Mouse (Mus musculus): ENCODE measurements around the gene Krt72. TPM values are rescaled to one million over a fixed set of nuclear protein-coding genes. Genes with fewer than 3 reads are reported as not detected.

Krt72 gene
- polyA plus RNA-seq (2015; fragmentation: Nextera tagmentation; extraction: Ambion mirVana), result not detected in 2 replicates

DNA sequence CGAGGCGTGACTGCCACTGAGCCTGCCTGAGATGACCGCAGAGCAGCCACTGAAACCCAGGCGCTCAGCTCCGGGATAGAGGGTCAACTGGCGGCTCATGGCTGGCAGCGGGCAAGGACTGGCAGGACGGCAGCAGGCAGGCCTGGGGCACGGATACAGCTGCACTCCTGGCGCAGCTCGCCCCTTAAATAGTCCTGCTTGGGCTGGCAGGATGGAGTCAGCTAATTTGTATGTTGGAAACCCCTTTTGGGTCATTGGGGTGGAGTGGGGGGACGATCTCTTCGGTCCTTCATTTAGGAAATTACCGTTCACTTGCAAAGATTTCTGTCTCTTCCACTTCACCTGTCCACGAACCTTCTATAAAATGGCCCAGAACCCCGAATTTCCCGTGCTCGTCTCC, at the start of gene Krt72:
Krt72 (minus strand) TSS at position 101 of the 400 bp plus-strand sequence.
- Histone ChIP-seq H3K4me1 (replicated peaks) (peaks cover 16% of the 10 kb centered on the region; the same call in 1 of the 2 replicates), H3K27me3 (no peaks in the 10 kb centered on the region), H3K27ac (no peak within 1 kb of the TSS), H3K36me3 (no peaks in the 10 kb centered on the region), H3K9me3 (no peaks in the 10 kb centered on the region), H3K4me3 (replicated peaks) (no peak within 1 kb of the TSS), H3K4me2 (replicated peaks) (no peak within 1 kb of the TSS), H3K9ac (replicated peaks) (no peak within 1 kb of the TSS)
- 91% methylated on average over 18 of the region's 18 CpGs for WGBS
- no peak for ATAC-seq

DNA sequence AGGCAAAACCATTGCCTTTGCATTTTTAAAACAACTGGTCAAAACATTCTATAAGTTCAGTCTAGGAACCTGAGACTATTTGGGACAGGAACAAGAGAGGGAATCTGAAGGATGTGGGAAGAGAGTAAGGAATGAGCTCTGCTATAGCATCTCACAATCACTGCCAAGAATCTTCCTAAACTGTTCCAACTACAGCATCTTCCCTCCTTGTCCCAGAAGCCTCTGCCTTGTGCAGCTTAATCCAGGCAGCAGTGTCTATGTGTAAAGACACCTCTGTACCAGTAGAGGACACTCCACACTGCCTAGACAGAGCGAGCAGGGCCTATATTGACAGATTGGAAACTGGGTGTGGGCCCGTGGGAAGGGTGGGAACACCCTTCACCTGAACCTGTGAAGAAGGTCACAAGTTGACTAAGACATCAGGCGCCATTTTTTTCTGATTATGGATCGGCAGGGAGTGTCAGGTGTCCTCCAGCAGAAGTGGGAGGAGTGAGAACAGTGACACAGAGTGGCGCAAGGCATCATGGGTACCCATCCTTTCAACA, 48.6 kb upstream of the Krt72 start:
- Histone ChIP-seq H3K4me2 (replicated peaks) (no peak overlapping the region), H3K9me3 (no peaks in the 10 kb centered on the region), H3K4me3 (replicated peaks) (no peak overlapping the region), H3K27ac (no peak overlapping the region), H3K27me3 (no peaks in the 10 kb centered on the region), H3K36me3 (no peaks in the 10 kb centered on the region), H3K9ac (replicated peaks) (no peak overlapping the region), H3K4me1 (replicated peaks) (no peaks in the 10 kb centered on the region)
- ATAC-seq, result no peak
- WGBS, result 69% methylated on average over 5 of the region's 5 CpGs

DNA sequence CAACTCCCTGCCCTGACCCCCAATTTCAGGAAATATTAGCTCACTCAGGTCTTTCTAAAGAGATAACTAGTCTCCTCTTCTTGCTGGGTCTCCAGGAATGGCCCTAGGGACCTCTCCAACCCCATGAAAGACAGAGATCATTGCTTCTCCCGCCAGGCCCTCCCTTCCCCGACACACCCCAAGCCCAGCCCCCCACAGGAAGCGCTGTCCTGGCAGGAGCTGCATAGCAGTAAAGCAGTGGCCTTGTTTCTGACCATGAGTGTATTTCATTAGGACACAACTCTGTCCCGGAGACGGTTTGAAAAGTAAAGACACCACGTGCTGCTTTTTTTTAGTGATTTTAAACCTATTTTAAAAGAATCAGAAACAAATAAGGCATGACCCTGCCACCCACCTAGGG, 46.9 kb upstream of the Krt72 start:
- Histone ChIP-seq H3K36me3 (no peaks in the 10 kb centered on the region), H3K27ac (no peak overlapping the region), H3K4me2 (replicated peaks) (no peak overlapping the region), H3K4me3 (replicated peaks) (no peak overlapping the region), H3K4me1 (replicated peaks) (no peaks in the 10 kb centered on the region), H3K9me3 (no peaks in the 10 kb centered on the region), H3K9ac (replicated peaks) (no peak overlapping the region), H3K27me3 (no peaks in the 10 kb centered on the region)
- WGBS, result 64% methylated on average over 6 of the region's 6 CpGs
- ATAC-seq, result no peak

- H3K9ac ChIP-seq (replicated peaks), result no peak overlapping the region
- no peaks in the 10 kb centered on the region for H3K4me1 ChIP-seq (replicated peaks)
- no peak overlapping the region for H3K27ac ChIP-seq
- H3K4me2 ChIP-seq (replicated peaks), result no peak overlapping the region
- H3K27me3 ChIP-seq, result no peaks in the 10 kb centered on the region
- WGBS, result 62% methylated on average over 5 of the region's 5 CpGs
- no peaks in the 10 kb centered on the region for H3K9me3 ChIP-seq
- H3K36me3 ChIP-seq, result no peaks in the 10 kb centered on the region
- H3K4me3 ChIP-seq (replicated peaks), result no peak overlapping the region
- no peak for ATAC-seq
Measured at GRCm38 (mm10) chr15:101829441-101829840, 43.2 kb upstream of the Krt72 start.

- no peak overlapping the region for H3K4me3 ChIP-seq (replicated peaks)
- no peak overlapping the region for H3K9ac ChIP-seq (replicated peaks)
- H3K27me3 ChIP-seq, result no peaks in the 10 kb centered on the region
- WGBS, result 38% methylated on average over 3 of the region's 3 CpGs
- no peaks in the 10 kb centered on the region for H3K4me1 ChIP-seq (replicated peaks)
- no peak overlapping the region for H3K27ac ChIP-seq
- no peaks in the 10 kb centered on the region for H3K9me3 ChIP-seq
- ATAC-seq, result no peak
- no peaks in the 10 kb centered on the region for H3K36me3 ChIP-seq
- no peak overlapping the region for H3K4me2 ChIP-seq (replicated peaks)
Measured at GRCm38 (mm10) chr15:101821786-101822185, 35.5 kb upstream of the Krt72 start.

GRCm38 (mm10) chr15:101817875-101818274, 31.6 kb upstream of the Krt72 start, which contains the start of gene Krt2:
TSS of gene Krt2 (minus strand) at chr15:101818169.
- no peaks in the 10 kb centered on the region; the same call in 1 of the 2 replicates for H3K27me3 ChIP-seq
- no peak within 1 kb of the TSS for H3K4me2 ChIP-seq (replicated peaks)
- H3K4me1 ChIP-seq (replicated peaks), result no peaks in the 10 kb centered on the region
- H3K27ac ChIP-seq, result no peak within 1 kb of the TSS
- 88% methylated on average over 16 of the region's 16 CpGs for WGBS
- H3K9ac ChIP-seq (replicated peaks), result no peak within 1 kb of the TSS
- H3K36me3 ChIP-seq, result no peaks in the 10 kb centered on the region
- H3K9me3 ChIP-seq, result no peaks in the 10 kb centered on the region
- no peak for ATAC-seq
- H3K4me3 ChIP-seq (replicated peaks), result no peak within 1 kb of the TSS

DNA sequence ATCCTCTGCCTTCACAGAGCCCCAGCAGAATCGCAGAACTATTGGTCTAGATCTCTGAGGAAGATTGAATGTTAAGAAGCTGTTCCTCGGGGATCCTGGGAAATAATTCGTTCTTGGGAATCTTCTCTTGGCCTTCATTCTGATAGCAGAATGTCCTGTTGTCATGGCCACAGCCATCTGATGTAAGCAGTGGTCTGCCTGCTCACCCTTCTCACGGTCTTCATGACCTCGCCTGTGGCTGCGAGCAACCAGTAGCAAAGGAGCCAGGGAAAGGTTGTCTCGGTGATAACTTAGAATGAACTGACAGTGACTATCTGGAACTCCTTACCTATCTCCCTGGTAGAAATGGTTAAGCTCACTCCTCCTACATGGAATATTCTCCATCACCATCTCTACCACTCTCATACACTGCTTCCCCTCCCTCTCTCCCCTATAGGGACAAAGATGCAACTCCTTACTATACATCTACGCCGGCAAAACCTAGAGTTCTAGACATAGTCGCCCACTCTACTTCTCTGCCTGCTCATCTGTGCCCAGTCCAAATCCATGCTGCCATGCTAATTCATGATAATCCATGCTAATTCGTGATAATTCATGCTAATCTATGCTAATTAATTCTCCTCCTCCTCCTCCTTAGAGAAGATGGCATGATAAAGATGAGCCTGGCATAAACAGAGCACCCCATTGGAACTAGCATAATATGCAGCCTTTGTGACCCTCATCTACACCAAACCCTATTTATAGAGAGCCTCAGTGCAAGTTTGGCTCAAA, 17.0 kb upstream of the Krt72 start:
- peak; percentile 83 for ATAC-seq
- Histone ChIP-seq H3K4me3 (replicated peaks) (no peak overlapping the region), H3K36me3 (no peaks in the 10 kb centered on the region), H3K27me3 (no peaks in the 10 kb centered on the region), H3K4me1 (replicated peaks) (peaks cover 23% of the 10 kb centered on the region), H3K9ac (replicated peaks) (no peak overlapping the region), H3K27ac (peak overlapping the region; percentile 67), H3K4me2 (replicated peaks) (no peak overlapping the region), H3K9me3 (no peaks in the 10 kb centered on the region)
- WGBS, result 61% methylated on average over 11 of the region's 11 CpGs

- peaks cover 23% of the 10 kb centered on the region for H3K4me1 ChIP-seq (replicated peaks)
- H3K27ac ChIP-seq, result peak within 1 kb of the TSS; percentile 67
- no peak within 1 kb of the TSS for H3K4me3 ChIP-seq (replicated peaks)
- no peaks in the 10 kb centered on the region for H3K9me3 ChIP-seq
- H3K27me3 ChIP-seq, result no peaks in the 10 kb centered on the region
- ATAC-seq, result peak; percentile 37; the same call in 1 of the 2 replicates
- no peaks in the 10 kb centered on the region for H3K36me3 ChIP-seq
- H3K9ac ChIP-seq (replicated peaks), result no peak within 1 kb of the TSS
- no peak within 1 kb of the TSS for H3K4me2 ChIP-seq (replicated peaks)
- WGBS, result 65% methylated on average over 6 of the region's 6 CpGs
Measured at GRCm38 (mm10) chr15:101802296-101802835, 16.1 kb upstream of the Krt72 start, which contains the start of gene Krt73. TSS of gene Krt73 (minus strand) at chr15:101802346.

- no peak overlapping the region for H3K4me2 ChIP-seq (replicated peaks)
- no peaks in the 10 kb centered on the region for H3K9me3 ChIP-seq
- no peak for ATAC-seq
- no peaks in the 10 kb centered on the region for H3K36me3 ChIP-seq
- 20% methylated on average over 3 of the region's 3 CpGs for WGBS
- H3K4me1 ChIP-seq (replicated peaks), result peaks cover 16% of the 10 kb centered on the region; the same call in 1 of the 2 replicates
- no peaks in the 10 kb centered on the region for H3K27me3 ChIP-seq
- no peak overlapping the region for H3K9ac ChIP-seq (replicated peaks)
- no peak overlapping the region for H3K4me3 ChIP-seq (replicated peaks)
- peak overlapping the region; percentile 44; the same call in 1 of the 2 replicates for H3K27ac ChIP-seq
Measured at GRCm38 (mm10) chr15:101790867-101791266, 4.6 kb upstream of the Krt72 start.

DNA sequence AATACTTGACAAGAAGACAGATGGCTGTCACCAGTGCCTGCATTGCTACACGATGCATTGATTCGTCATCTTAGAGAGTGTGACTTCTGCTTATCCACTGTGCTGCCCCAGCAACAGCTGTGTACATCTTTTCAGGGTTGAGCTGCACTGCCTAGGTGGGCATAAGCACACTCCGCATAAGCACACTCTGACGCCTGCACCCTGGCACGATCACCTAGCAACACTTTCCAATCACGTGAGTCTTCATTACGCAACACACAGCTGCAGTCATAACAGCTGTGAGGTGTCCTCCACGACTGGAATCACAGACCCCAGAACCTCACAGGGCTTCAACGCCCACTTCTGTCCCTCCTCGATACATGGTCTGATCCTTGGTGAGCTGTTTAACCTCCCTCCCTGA, 12.8 kb downstream of the Krt72 start:
- ATAC-seq, result no peak
- H3K27ac ChIP-seq, result no peak overlapping the region
- no peaks in the 10 kb centered on the region for H3K9me3 ChIP-seq
- H3K9ac ChIP-seq (replicated peaks), result no peak overlapping the region
- no peaks in the 10 kb centered on the region; the same call in 1 of the 2 replicates for H3K4me1 ChIP-seq (replicated peaks)
- H3K36me3 ChIP-seq, result no peaks in the 10 kb centered on the region
- no peaks in the 10 kb centered on the region for H3K27me3 ChIP-seq
- H3K4me3 ChIP-seq (replicated peaks), result no peak overlapping the region
- no peak overlapping the region for H3K4me2 ChIP-seq (replicated peaks)
- WGBS, result 88% methylated on average over 10 of the region's 10 CpGs

DNA sequence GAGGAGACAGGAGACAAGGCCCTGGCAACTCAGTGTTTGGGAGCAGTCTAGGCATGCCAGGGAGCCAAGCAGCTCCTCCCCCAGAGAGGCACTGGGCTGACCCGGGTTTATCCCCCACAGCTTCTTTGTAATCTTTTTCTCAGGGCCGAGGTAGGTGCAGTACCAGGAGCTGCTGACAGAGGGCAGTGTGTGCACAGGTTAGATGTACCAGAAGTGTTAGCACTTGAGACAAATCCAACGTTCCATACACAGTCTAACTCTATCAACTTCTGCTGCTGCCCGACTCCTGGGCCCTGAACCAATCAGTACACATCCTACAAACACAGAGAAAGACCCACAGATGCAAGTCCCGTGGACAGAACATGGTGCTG, 13.6 kb downstream of the Krt72 start:
- H3K36me3 ChIP-seq, result no peaks in the 10 kb centered on the region
- WGBS, result 6% methylated on average over 5 of the region's 5 CpGs
- no peak overlapping the region for H3K9ac ChIP-seq (replicated peaks)
- H3K27me3 ChIP-seq, result no peaks in the 10 kb centered on the region
- no peak overlapping the region for H3K27ac ChIP-seq
- no peaks in the 10 kb centered on the region; the same call in 1 of the 2 replicates for H3K4me1 ChIP-seq (replicated peaks)
- no peak overlapping the region for H3K4me3 ChIP-seq (replicated peaks)
- H3K9me3 ChIP-seq, result no peaks in the 10 kb centered on the region
- no peak overlapping the region for H3K4me2 ChIP-seq (replicated peaks)
- peak; percentile 86 for ATAC-seq

GRCm38 (mm10) chr15:101772080-101772710, 14.1 kb downstream of the Krt72 start:
- peak; percentile 22; the same call in 1 of the 2 replicates for ATAC-seq
- H3K27ac ChIP-seq, result no peak overlapping the region
- H3K27me3 ChIP-seq, result no peaks in the 10 kb centered on the region
- 70% methylated on average over 5 of the region's 5 CpGs for WGBS
- no peaks in the 10 kb centered on the region for H3K36me3 ChIP-seq
- no peak overlapping the region for H3K4me3 ChIP-seq (replicated peaks)
- no peak overlapping the region for H3K9ac ChIP-seq (replicated peaks)
- H3K4me1 ChIP-seq (replicated peaks), result no peaks in the 10 kb centered on the region; the same call in 1 of the 2 replicates
- H3K4me2 ChIP-seq (replicated peaks), result no peak overlapping the region
- no peaks in the 10 kb centered on the region for H3K9me3 ChIP-seq
